Mouse (Mus musculus) MEL (cell line): ENCODE measurements around the gene Utp20. TPM values are rescaled to one million over a fixed set of nuclear protein-coding genes. Genes with fewer than 3 reads are reported as not detected.

Experiments
- DNase-seq: peaks from one replicate; pipeline ENCODE4 v3.0.0; 2011; ENCODE audit warnings: low read depth, low spot score
- H3K27ac ChIP-seq: 2 replicates; pipeline ENCODE4 v1.5.1; 2012; ENCODE audit warnings: low read depth, mild to moderate bottlenecking, control low read depth, low read length, moderate library complexity; ENCODE audit not compliant: control insufficient read depth
- H3K27me3 ChIP-seq, 2 experiments: fragments of 150-350 bp in 1 of 2; sonication (generic) in 1 of 2; 2 replicates each; pipeline ENCODE4 v1.6.1; 2012; ENCODE audit warnings: low read length in 2 of 2, mild to moderate bottlenecking in 2 of 2, improper control_type of control experiment in 1 of 2, moderate library complexity in 1 of 2; ENCODE audit not compliant: insufficient read depth in 2 of 2, control insufficient read depth in 1 of 2
- H3K36me3 ChIP-seq, 2 experiments: 2 replicates each; pipeline ENCODE4 v1.6.1; 2012 to 2014; ENCODE audit warnings: low read length in 2 of 2, improper control_type of control experiment in 1 of 2, inconsistent platforms in 1 of 2, mild to moderate bottlenecking in 1 of 2; ENCODE audit not compliant: insufficient read depth in 2 of 2, control insufficient read depth in 1 of 2
- H3K4me1 ChIP-seq, 2 experiments: fragments of 150-350 bp in 1 of 2; sonication (generic) in 1 of 2; 2 replicates each; pipeline ENCODE4 v1.6.1; 2012; ENCODE audit warnings: low read length in 2 of 2, improper control_type of control experiment in 1 of 2, mild to moderate bottlenecking in 1 of 2; ENCODE audit not compliant: insufficient read depth in 2 of 2, control insufficient read depth in 1 of 2
- H3K4me3 ChIP-seq, 2 experiments: fragments of 150-350 bp in 1 of 2; sonication (generic) in 1 of 2; 2 replicates each; pipeline ENCODE4 v1.5.1; 2012; ENCODE audit warnings: low read depth in 2 of 2, low read length in 2 of 2, mild to moderate bottlenecking in 2 of 2, moderate library complexity in 2 of 2, control low read depth in 1 of 2, improper control_type of control experiment in 1 of 2; ENCODE audit not compliant: control insufficient read depth in 1 of 2, insufficient read depth in 1 of 2
- H3K79me2 ChIP-seq: 2 replicates; pipeline ENCODE4 v1.6.1; 2012; ENCODE audit warnings: mild to moderate bottlenecking, low read length, moderate library complexity; ENCODE audit not compliant: control insufficient read depth, poor library complexity, insufficient read depth
- H3K9ac ChIP-seq: 2 replicates; pipeline ENCODE4 v1.6.1; 2012; ENCODE audit warnings: low read depth, mild to moderate bottlenecking, control low read depth, low read length, moderate library complexity; ENCODE audit not compliant: control insufficient read depth, poor library complexity, severe bottlenecking
- H3K9me3 ChIP-seq: fragments of 150-350 bp; sonication (generic); replicated peaks from 2 replicates; pipeline ENCODE4 v1.6.1; 2012; ENCODE audit warnings: mild to moderate bottlenecking, low read length, improper control_type of control experiment, moderate library complexity; ENCODE audit not compliant: insufficient read depth
- CTCF ChIP-seq, 3 experiments: IDR thresholded peaks in 2 of 3; conservative IDR thresholded peaks in 1 of 3; 2 replicates each; pipeline ENCODE4 v1.5.1; 2011 to 2012; ENCODE audit warnings: low read length in 3 of 3, low read depth in 2 of 3, mild to moderate bottlenecking in 2 of 3, improper control_type of control experiment in 1 of 3, inconsistent platforms in 1 of 3, mixed read lengths in 1 of 3, moderate library complexity in 1 of 3; ENCODE audit not compliant: control insufficient read depth in 1 of 3, insufficient read depth in 1 of 3, poor library complexity in 1 of 3, severe bottlenecking in 1 of 3
- EP300 ChIP-seq, 2 experiments: IDR thresholded peaks; 2 replicates each; pipeline ENCODE4 v1.6.1; 2011; ENCODE audit warnings: improper control_type of control experiment in 2 of 2, low read length in 2 of 2, low read depth in 1 of 2, mild to moderate bottlenecking in 1 of 2
- JUND ChIP-seq: IDR thresholded peaks from 2 replicates; pipeline ENCODE4 v1.6.1; 2011; ENCODE audit warnings: low read depth, mild to moderate bottlenecking, improper control_type of control experiment, low read length
- KAT2A ChIP-seq: conservative IDR thresholded peaks from 2 replicates; pipeline ENCODE4 v1.6.1; 2012; ENCODE audit warnings: low read depth, low read length, improper control_type of control experiment, inconsistent platforms
- MAFK ChIP-seq: IDR thresholded peaks from 2 replicates; pipeline ENCODE4 v1.6.1; 2011; ENCODE audit warnings: low read depth, mild to moderate bottlenecking, low read length, improper control_type of control experiment, borderline replicate concordance
- MAZ ChIP-seq: IDR thresholded peaks from 2 replicates; pipeline ENCODE4 v1.6.1; 2012; ENCODE audit warnings: low read depth, mild to moderate bottlenecking, inconsistent platforms, low read length, improper control_type of control experiment
- MYB ChIP-seq: IDR thresholded peaks from 2 replicates; pipeline ENCODE4 v1.6.1; 2011; ENCODE audit warnings: mild to moderate bottlenecking, low read depth, low read length, improper control_type of control experiment
- MYC ChIP-seq: IDR thresholded peaks from 2 replicates; pipeline ENCODE4 v1.6.1; 2011; ENCODE audit warnings: low read depth, mild to moderate bottlenecking, low read length, improper control_type of control experiment, moderate library complexity
- NELFE ChIP-seq: IDR thresholded peaks from 2 replicates; pipeline ENCODE4 v1.6.1; 2011; ENCODE audit warnings: low read depth, low read length, improper control_type of control experiment
- NRF1 ChIP-seq: IDR thresholded peaks from 2 replicates; pipeline ENCODE4 v1.6.1; 2014; ENCODE audit warnings: low read depth, mild to moderate bottlenecking, inconsistent platforms, low read length, improper control_type of control experiment, moderate library complexity; ENCODE audit not compliant: poor library complexity, insufficient read depth, severe bottlenecking
- POLR2AphosphoS2 ChIP-seq: IDR thresholded peaks from 2 replicates; pipeline ENCODE4 v1.6.1; 2011; ENCODE audit warnings: low read length, improper control_type of control experiment
- POLR2AphosphoS5 ChIP-seq: IDR thresholded peaks from 2 replicates; pipeline ENCODE4 v1.6.1; 2012; ENCODE audit warnings: low read depth, borderline replicate concordance, mild to moderate bottlenecking, inconsistent platforms, low read length, moderate library complexity, mixed read lengths
- RCOR1 ChIP-seq: IDR thresholded peaks from 2 replicates; pipeline ENCODE4 v1.6.1; 2012; ENCODE audit warnings: low read depth, mild to moderate bottlenecking, inconsistent platforms, low read length, improper control_type of control experiment
- TAL1 ChIP-seq: IDR thresholded peaks from 2 replicates; pipeline ENCODE4 v1.6.1; 2012; ENCODE audit warnings: mild to moderate bottlenecking, inconsistent platforms, low read length, moderate library complexity, mixed read lengths
- TCF12 ChIP-seq: IDR thresholded peaks from 2 replicates; pipeline ENCODE4 v1.6.1; 2014; ENCODE audit warnings: low read depth, mild to moderate bottlenecking, inconsistent platforms, low read length, improper control_type of control experiment, moderate library complexity
- UBTF ChIP-seq: IDR thresholded peaks from 2 replicates; pipeline ENCODE4 v1.6.1; 2012; ENCODE audit warnings: low read depth, mild to moderate bottlenecking, inconsistent platforms, low read length, improper control_type of control experiment, moderate library complexity, borderline replicate concordance; ENCODE audit not compliant: insufficient read depth
- polyA plus RNA-seq, 2 experiments: library from polyadenylated mRNA; stranded (reverse) in 1 of 2; unstranded in 1 of 2; fragments of >175 nt in 1 of 2; fragments of >200 nt in 1 of 2; gene quantifications; 2 replicates each; pipeline versions ENCODE4 v1.2.1 to v1.2.4; 2012; ENCODE audit warnings: low replicate concordance in 2 of 2, low read depth in 1 of 2; ENCODE audit not compliant: insufficient read length in 2 of 2, insufficient read depth in 1 of 2, missing spikeins in 1 of 2
- total RNA-seq: library from RNA; depleted of rRNA; stranded (reverse); fragments of 300-350 nt; gene quantifications from 2 replicates; pipeline ENCODE4 v1.2.3, GENCODE M21; 2012

Gene Utp20
- total and polyA plus RNA-seq, 3 experiments: 56.5 to 138 (median 62.8) TPM

DNA sequence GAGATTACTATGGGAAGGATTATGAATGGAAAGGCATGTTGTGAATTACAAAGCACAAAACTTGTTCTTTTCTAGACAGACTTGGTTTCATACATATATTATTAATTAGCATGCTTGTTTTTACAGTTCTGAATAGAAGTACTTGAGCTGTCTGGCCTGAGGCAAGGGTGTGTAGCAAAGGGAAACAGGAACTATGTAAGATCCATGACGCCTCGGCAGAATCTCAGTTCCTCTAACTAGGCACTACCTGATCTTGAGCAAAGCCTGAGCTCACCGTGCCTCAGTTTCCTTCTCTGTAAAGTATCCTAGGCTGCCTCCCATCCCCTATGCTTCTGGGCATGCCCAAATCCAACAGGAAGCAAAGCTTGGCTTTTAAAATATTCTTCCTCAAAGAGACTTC lies 24.4 kb downstream of the Utp20 start:
- Histone ChIP-seq H3K9ac (no peak overlapping the region), H3K9me3 (no peaks in the 10 kb centered on the region), H3K27me3 (no peaks in the 10 kb centered on the region), H3K4me3 (no peak overlapping the region), H3K4me1 (no peaks in the 10 kb centered on the region)
- TF ChIP-seq EP300 (IDR thresholded peaks at IDR 0.05; ENCODE audit: low read depth in 1 of 2, low read length in 2 of 2): no peak
- TF ChIP-seq NELFE: no peak
- no peak for TF ChIP-seq TAL1
- TF ChIP-seq KAT2A: no peak
- no peak for TF ChIP-seq MAZ
- no peak for TF ChIP-seq MYC
- no peak for TF ChIP-seq UBTF
- no peak for TF ChIP-seq POLR2AphosphoS5
- no peak for TF ChIP-seq NRF1
- TF ChIP-seq MAFK: no peak
- TF ChIP-seq TCF12: no peak
- TF ChIP-seq MYB: no peak
- TF ChIP-seq, all 39 proteins: peak for 0
- Histone ChIP-seq H3K36me3 (peaks cover 0 to 15% of the 10 kb centered on the region in 2 experiments; a peak in 2 of 4 replicates), H3K27ac (no peak overlapping the region), H3K79me2 (no peaks in the 10 kb centered on the region)
- DNase-seq: no peak

DNA sequence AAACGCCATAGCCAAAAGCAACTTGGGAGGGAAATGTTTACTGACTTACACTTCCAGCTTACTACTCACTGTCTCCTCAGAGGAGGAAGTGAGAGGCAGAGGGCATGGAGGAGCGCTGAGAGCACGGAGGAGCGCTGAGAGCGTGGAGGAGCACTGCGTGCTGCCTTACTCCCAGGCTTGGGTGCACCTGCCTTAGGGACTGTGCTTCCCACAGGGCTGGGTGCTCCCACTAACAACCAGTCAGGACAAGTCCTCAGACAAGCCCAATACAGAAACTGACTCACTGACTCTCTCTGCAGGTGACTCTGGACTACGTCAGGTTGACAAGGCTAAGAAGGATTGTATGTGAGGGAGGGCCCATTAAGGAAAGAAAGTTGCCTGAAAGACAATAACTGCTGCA lies 27.2 kb downstream of the Utp20 start:
- TF ChIP-seq POLR2AphosphoS2 (no peak), CTCF (IDR thresholded peaks at IDR 0.05 in 2 of 3, conservative IDR thresholded peaks at IDR 0.05 in 1 of 3; ENCODE audit: control insufficient read depth in 1 of 3, insufficient read depth in 1 of 3, low read depth in 2 of 3, low read length in 3 of 3, poor library complexity in 1 of 3, severe bottlenecking in 1 of 3) (no peak), MAZ (no peak), JUND (no peak)
- TF ChIP-seq, all 39 proteins: peak for 0

DNA sequence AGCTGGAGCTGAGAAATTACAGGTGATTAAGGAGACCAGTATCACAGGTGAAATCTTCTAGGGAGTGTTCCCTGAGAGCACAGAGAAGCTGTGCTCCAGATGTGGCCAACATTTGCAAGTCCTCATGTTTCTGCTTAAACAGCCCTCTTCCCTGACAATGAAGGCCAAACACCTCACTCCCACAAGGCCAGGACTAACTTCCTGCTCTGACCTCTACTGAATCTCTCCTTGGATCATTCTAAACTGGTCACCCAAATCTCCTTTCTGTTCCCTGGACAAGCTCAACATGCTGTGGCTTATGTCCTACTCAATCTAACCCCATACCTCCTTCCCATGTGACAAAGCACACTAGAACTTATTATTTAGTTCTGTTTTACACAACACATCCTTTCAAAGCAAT lies 29.2 kb downstream of the Utp20 start:
- no peaks in the 10 kb centered on the region for H3K4me1 ChIP-seq
- no peaks in the 10 kb centered on the region for H3K79me2 ChIP-seq
- DNase-seq: no peak
- no peaks in the 10 kb centered on the region for H3K27me3 ChIP-seq
- H3K27ac ChIP-seq: no peak overlapping the region
- H3K9ac ChIP-seq: no peak overlapping the region
- H3K9me3 ChIP-seq: no peaks in the 10 kb centered on the region
- no peak for TF ChIP-seq RCOR1
- TF ChIP-seq, all 39 proteins: peak for 0
- Histone ChIP-seq H3K4me3 (no peak overlapping the region), H3K36me3 (peaks cover 0 to 9% of the 10 kb centered on the region in 2 experiments; a peak in 2 of 4 replicates)

More for the DNA sequence above, 27.2 kb downstream of the Utp20 start:
- Histone ChIP-seq H3K36me3 (peaks cover 0 to 10% of the 10 kb centered on the region in 2 experiments; a peak in 2 of 4 replicates), H3K4me1 (no peaks in the 10 kb centered on the region), H3K27me3 (no peaks in the 10 kb centered on the region), H3K27ac (no peak overlapping the region), H3K9ac (no peak overlapping the region), H3K79me2 (no peaks in the 10 kb centered on the region), H3K9me3 (no peaks in the 10 kb centered on the region), H3K4me3 (no peak overlapping the region)
- no peak for DNase-seq
